Mouse (Mus musculus) embryo, embryonic 10 days (tissue): ENCODE results near the gene Pard3b.

ENCODE experiments used
- DNase-seq: peaks from one replicate; pipeline ENCODE4 v3.0.0-alpha.2; 2015; ENCODE audit warnings: low spot score

Gene Pard3b

DNA sequence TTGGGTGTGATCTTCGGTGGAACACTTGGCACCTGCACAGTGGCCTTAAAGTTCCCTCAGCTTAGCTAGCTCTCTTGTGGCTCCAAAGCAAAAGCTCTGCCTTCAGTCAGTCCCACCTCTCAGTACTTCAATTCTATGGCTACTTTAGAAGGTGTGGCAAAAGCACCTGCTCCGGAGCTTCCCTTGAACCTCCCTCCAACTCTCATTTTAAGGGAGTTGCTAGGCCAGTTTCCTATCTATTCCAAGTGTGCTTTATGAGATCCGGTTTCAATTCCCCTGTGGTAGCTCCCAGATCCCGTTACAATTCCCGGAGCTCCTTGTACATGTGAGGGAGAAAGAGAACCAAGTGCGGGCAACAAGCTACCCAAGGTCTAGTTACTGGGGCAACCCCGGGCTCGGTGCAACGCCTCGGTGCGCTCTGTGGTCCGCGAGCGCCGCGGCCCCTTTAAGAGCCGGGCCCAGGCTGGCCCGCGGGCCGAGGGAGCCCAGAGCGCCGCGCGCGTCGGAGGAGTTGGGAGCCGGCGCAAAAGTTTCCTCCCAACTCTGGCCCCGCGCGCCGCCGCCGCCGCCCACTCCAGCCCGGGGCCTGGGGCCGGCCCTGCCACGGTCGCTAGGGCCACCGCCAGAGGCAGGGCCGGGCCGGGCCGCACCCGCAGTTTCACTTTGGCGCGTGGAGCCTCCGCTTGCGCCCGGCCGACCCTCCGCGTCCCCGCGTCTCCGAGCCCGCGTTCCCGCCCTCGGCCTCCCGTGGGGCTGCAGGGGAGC lies at the start of gene Pard3b:
Pard3b (plus strand) TSS at position 478 of the 765 bp plus-strand sequence.
- peak; percentile 76 for DNase-seq

DNA sequence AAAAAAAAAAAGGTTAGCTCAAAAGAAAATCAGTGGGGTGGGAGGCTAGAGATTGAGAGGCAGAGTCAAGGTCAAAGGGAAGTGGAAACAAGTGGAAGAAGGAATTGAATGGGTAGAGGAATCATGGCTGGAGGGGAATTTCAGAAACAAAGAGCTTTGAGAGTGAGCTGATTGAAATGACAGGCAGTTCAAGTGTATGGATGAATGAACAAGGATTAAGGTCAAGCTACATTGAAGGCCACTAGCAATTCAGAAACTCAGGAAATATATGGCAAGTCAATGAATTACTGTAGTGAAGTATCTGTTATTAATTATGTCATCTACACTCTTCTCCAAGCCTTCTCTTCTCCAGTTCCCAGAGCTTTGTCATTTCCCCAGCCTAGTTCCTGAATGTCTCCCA lies 22.4 kb upstream of the Pard3b start:
- no peak for DNase-seq

DNA sequence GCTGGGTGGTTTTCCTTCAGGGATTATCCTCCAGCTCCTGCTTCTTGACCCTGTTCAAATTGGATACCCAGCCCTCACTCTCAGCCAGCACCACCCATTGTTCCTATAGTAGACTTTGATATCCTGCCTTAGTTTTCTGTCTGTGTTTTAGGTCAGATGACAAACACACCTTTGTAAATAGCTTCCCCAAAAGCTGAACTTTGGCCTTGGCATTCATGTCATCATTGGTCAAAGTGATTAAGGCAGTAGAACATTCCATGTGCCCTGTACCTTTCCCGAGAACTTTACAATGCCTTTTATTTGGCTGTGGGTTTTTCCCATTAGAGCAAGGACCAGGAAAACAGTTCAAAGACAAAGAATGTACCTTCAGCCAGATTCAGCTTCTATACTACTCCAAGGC lies 18.0 kb upstream of the Pard3b start:
- no peak for DNase-seq

DNA sequence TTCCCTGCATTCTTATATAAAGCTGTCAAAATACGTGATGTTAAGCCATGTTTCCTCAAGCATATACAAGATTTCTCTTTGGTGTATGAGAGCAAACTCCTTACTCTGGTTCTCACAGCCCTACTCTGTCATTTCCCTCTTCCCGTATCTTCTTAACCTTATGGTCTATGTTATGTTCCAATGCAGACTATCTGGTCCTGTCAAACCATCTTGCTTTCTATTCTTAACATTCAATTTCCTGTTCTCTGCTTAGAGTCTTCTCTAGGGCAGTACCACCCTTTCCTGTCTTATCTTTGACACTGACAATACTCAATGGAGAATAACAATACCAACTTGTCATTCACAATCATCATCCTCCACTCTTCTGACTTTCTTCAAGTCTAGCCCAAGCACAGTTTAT lies 8.8 kb upstream of the Pard3b start:
- DNase-seq: no peak

DNA sequence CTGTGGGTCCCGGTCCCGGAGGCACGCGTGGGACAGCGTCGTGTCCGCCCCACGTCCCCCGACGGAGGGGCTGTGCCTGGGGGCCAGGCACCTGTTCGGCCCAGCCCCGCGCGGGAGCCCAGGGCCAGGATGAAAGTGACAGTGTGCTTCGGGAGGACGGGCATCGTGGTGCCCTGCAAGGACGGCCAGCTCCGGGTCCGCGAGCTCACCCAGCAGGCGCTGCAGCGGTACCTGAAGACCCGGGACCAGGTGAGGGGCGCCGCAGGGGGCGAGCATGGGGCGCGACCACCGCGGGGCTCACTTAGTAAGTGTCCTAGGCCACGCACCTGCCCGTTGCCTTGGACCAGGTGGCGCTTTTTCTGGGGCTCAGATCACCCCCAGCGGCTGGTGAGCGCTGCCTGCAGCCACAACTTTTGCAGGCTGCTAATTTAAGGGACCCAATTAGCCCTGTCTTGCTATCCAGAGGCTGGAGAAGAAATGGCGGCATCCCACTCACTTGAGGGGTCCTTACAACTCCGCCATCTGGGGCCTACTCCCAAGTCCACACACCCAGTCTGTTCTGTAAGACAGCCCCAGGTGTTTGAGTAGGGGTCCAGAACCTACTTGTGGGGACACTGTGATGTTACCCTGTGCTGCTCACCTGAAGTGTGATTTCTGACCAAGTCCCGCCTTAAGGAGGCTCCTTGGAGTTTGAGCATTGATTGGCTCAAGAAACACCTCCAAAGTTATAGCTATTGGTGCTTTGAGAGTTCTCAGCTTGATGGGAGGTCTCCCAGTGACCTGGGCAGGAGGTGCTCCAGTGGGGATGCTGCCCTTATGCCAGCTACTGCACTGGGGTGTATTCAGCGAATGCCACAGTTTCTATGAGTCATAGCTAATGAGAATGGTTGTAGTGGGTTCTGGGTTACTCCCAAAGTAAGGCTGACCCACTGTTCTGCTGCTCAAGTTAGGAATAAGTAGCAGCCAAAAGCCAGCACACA lies 780 bp downstream of the Pard3b start:
- DNase-seq: peak; percentile 26

DNA sequence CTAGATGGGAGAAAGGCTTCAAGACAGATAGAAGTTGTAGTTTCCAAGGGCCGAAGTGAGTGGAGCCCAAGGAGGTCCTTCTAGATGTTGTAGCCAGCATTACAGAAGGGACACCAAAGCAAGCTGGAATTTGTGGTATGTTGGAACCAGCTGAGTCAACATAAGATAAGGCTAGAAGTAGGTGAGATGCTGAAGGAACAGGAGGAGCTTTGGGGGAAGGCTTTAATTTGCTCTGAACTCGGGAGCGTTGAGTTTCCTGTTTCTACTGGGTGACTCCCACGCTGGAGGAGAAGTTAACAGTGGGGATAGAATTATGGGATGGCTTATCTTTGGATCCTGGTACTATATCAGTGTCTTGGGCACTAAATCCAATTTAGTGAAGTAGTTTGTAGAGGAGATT lies 3.3 kb downstream of the Pard3b start:
- no peak for DNase-seq

DNA sequence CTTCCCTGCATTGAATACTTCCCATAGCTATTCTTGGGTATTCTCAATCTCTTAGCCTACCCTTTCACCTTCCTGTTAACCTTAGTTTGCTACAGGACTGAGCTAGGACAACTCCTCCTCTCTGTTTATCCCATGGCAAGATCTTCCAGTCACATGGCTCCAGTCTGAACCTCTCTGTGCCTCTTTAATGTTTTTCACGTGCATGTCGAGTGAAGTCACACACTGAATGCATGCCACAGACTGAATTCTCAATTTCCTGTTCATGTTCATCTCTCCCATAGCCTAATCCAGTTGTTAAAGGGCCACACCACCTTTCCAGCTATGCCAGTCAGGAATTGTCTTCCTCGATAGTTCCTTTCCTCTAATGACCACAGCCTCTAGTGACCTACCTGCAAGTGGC lies 6.4 kb downstream of the Pard3b start:
- DNase-seq: no peak

DNA sequence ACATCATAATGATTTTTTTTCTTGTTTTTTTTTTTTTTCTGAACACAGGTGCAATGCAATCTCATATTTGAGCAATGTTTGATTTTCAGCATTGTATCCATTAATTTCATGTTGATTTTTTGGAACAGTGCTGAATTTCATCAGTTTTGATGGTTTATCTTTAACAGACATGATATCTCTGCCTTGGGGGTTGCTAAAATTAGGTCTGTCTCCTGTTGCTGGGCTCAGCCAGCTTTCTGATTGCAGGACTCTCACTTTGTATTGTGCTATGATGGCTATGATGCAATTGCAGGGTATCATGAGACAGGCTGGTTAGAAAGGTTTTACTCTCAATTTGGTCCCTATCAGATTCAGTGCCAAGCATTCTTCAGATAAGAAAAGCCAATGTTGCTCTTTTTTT lies 11.3 kb downstream of the Pard3b start:
- DNase-seq: no peak

DNA sequence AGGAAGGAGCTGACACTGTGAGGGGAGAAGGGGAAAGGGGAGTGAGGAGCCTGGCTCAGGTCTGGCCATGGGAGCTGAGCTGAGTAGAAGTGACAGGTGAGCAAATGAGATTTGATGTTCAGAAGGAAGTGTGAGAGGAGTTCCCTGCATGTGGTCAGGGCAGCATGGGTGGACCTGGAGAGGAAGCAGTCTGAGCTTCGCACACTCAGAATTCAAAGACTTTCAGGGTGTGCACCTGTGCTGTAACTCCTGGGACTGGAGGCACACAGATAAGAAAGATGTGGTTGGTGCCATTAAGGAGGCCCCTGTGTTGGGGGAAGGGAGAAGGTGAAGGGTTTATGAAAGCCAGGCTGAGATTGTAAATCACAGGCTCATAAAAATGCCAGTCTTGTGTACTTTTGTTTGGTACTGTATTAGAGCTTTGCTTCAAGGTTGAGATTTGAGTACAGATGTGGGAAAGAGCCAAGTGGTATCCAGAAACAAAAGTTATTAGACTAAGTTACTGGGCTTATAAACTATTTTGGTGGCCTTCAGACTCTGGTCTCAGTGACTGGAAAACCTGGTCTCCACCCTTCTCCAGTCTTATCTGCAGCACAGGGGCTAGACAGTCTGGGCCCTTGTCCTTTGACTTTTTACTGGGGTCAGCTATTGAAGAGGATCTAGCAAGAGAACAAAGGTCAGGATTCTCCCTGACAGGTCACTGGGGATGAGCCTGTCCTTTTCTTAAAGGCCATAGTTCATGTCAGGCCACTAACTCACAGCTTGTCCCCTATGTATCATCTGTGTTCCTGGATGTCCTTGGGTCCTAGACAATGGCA lies 13.0 kb downstream of the Pard3b start:
- DNase-seq: peak; percentile 23

DNA sequence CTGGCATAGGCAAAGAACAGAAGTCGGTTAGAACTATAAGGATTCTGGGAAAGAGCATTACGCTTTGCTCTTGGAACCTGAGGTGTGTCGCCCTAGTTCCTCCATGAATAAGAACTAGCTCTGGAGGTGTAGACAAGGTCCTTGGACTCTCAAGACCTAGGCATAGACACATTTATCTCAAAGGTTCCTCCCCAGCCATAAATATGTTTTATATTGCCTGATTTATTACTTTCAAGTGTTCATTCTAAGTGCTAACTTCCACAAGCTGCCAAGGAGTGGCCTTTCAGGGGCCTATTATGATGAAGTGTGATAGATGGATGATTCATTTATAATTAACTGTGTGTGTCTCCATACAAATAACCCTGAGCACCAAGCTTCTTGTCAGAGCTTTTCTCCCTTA lies 19.1 kb downstream of the Pard3b start:
- DNase-seq: no peak

DNA sequence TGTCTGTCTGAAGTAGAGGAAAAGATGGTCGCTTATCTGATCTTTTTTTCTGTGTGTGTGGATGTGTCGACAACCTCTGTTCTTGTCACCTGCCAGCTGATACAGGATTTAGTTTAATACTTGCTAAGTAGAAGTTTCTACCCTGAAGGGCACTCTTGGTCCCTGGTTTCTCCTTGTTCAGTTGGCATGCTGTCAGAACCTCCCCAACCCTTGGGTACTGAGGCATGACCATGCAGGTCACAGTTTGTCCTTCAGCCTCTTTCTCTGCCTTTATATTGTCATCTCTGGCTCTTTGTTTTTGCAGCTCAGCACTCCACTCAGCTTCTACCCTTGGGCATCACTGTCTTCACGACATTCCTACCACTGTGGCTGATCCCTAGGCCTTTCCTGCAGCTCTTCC lies 21.3 kb downstream of the Pard3b start:
- no peak for DNase-seq

DNA sequence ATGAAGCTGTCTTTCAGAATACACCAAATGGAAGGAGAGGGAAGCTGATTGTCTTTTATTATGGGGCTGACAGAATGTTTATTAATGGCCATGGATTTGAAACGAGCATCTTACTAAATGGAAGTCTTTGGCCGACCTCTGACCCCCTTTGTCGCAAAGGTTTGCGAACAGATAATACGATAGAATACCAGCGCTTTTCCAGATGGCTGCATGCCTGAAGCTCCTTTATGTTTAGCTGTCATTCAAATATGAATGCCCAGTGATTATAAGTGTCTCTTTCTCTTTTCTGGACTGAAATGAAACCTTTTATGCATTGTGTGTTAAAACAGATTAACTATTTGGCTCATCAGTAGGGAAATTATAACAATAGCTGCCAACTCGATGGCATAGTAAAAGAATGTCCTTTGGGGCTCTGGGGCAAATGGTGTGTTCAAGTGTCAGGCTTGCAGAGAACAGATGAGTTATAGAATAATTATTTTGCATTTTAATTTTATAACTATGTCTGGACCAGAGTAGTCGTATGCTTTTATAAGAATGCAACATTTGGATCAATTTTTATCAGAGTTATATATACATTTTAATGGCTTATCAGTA lies 46.7 kb downstream of the Pard3b start:
- DNase-seq: peak; percentile 80

DNA sequence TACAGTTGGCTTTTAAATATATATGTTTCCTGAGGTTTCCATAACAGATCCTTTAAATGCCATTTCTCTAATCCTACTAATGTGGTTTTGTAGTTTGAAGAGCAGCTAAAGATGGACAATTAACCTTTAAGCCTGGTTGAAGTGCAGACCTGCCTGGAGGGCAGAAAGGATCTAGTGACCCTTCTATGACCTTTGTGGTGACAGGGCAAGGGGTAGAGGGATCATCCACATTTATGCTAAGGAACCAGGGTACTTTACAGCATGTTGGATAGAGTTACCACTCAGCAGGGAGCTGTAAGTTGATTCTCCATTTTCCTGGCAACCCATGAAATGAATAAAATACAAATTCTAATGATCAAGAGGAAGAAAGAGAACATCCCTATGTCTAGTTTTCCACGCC lies 47.3 kb downstream of the Pard3b start:
- peak; percentile 65 for DNase-seq

DNA sequence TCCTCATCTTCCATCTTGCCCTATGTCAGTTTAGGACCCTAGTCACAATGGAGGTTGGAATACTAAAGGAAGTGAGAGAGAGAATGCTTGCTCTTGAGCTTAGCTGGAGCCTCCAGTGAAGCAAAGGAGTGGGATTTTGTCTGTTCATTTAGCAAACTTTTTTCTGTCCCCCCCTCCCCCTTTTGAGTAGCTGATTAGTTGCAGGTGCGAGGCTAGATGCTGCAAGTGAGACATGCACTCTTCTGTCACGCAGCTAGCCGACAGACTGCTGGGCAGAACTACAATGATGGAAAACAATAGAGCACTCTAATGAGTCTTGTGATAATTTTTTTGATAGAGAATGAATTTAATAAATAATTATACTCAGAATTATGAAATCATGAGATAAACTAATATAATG lies 49.7 kb downstream of the Pard3b start:
- DNase-seq: no peak

DNA sequence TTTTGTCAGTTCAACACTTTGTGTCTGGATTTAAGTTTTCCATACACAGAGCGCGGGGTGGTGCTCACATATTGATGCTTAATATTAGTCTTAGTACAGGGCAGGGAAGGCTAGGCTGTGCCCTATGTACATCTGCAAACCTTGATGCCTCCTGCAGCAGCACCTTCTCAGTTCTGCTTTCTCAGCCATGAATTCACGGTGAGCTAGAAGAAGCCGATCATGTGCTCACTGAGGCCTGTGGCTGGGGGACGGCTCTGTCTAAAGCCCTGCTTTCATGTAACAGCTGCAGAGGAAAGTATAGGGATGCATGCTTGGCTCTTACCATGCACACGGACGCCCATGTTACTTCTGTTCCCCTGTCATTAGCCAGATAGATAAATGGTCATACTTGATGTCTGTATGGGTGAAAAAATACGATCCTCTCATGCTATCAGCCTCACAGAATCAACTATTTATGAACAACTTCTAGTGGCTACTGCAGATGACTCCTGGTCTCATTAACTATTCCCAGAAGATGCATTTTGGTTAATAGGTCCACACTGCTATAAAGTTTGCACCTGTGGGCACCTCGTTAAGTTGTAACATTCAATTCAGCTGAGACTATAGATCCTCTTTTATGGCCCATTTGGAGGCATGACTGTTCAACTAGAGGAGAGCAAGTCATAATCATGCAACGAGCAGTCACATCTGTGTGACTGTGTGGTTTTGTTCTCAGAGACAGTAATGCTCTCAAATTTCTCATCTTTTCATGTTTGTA lies 60.0 kb downstream of the Pard3b start:
- DNase-seq: no peak

DNA sequence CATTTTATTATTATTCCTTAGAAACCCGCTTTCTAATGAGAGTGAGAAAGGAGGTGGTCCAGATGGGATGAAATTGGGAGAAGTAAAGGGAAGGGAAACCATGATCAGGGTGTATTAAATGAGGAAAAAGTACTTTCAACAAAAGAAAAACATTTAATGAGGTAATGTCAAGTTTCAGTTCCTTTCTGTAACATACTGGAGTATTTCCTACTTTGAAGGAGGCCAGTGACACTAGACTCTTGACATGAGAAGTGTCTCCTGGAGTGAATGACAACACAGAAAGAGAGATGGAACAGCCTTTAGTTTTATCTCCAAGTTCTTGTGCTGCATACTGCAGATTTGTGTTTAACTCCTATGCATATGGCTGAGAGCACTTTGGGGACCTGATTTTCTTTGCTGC lies 71.2 kb downstream of the Pard3b start:
- DNase-seq: no peak

DNA sequence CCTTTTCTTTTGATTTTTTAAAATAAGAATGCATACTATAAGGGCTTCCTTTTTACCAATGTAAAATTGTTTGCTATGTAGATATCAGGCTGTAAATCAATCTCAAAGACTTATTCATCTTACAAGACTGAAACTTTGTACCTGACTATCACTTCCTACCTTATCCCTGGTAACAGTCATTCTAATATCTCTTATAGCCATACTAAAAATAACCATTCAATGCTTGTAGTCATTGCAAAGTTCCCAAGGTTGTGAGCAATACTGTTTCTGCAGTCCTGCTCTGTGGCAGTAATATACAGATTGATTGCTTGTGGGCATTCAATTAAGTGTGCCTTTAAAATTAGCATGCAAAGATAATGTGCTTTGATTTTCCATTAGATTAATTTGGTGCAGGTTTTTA lies 72.9 kb downstream of the Pard3b start:
- DNase-seq: no peak

DNA sequence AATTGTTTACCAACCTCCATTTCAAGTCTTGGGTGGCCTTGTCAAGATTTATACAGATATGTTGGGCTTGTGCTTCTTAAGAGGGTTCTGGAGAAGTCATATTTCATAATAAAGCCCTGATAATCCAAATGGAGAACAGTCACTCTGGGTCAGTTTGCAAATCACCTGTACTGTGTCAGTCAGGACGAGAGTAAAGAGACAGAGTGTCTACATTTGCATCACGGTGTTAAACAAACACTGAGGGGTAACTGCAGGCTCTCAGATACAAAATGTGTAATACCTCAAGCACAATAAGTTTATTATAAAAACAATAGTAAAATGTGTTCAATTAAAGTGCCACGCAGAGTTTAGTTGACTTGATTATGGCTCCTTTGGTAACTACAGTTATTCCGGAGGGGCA lies 91.0 kb downstream of the Pard3b start:
- DNase-seq: no peak

DNA sequence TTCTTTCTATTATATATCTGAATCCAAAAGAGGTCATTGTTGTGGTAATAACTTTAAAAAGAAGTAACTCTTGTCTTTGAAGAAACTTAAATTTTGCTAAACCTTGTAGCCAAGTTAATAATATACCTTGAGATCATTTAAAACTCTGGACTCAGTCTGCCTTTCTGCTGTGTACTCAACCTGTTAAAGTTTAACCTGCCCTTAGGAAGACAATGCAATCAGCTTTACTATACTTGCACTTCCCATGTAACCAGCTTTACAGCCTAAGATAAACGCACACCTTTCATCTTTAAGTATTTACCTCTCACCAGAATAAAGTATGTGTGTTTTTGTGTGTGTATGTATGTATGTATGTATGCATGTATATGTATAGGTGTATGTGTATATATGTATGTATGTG lies 97.9 kb downstream of the Pard3b start:
- DNase-seq: no peak

DNA sequence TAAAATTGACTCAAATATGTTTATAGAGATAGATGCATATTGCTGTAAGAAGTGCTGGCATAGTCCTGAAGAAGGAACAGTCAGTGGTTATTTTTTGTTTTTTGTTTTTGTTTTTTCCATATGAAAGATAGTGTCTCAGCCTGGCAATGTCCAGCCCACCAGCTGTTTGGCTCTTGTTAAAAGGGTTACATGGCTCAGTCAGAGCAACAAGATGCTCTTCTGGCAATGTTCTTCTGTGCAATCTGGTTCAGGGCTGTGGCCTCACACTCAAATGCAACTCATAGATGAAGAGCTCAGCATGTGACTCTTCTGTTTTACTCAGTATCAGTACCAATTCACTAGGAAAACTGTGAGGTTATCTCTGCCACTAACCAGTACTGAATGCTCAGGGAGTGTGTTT lies 104.2 kb downstream of the Pard3b start:
- no peak for DNase-seq

DNA sequence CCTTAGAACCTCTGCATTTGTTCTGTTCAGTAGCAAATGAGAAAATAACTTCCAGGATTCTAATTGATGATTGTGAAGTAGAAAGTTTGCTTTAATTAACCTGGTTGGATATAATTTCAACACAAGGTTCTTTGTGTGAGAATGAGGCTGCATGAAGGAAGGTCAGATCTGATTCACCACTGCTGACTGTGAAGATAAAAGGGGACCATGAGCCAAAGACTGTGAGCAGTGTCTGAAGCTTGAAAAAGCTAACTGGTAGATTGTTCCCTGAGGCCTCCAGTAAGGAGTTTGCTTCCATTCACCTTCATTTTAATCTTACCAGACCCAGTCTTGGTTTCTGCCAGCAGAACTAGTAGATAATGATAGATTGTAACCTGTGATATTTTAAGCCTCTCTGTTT lies 108.9 kb downstream of the Pard3b start:
- DNase-seq: no peak
